Mouse (Mus musculus) heart, embryonic 13.5 days (tissue): ENCODE data around the gene Fau. TPM values are rescaled to one million over a fixed set of nuclear protein-coding genes. Genes with fewer than 3 reads are reported as not detected.

Source experiments
- ATAC-seq: fragments of 200-750 bp; cut with Nextera tagmentation; 2 replicates; pipeline ENCODE4 v1.8.0; 2017; ENCODE audit warnings: moderate TSS enrichment; ENCODE audit not compliant: insufficient number of reproducible peaks, low FRiP score, low TSS enrichment; ENCODE audit errors: extremely low read depth
- H3K27ac ChIP-seq: fragments of 300-500 bp; sonication (generic); replicated peaks from 2 replicates; pipeline ENCODE4 v1.5.1; 2015; ENCODE audit warnings: moderate library complexity, mild to moderate bottlenecking, inconsistent platforms
- H3K27me3 ChIP-seq: fragments of 300-500 bp; sonication (generic); replicated peaks from 2 replicates; pipeline ENCODE4 v1.6.1; 2015; ENCODE audit warnings: mild to moderate bottlenecking, inconsistent platforms
- H3K36me3 ChIP-seq: fragments of 300-500 bp; sonication (generic); 2 replicates; pipeline ENCODE4 v1.6.1; 2015; ENCODE audit warnings: mild to moderate bottlenecking, inconsistent platforms
- H3K4me1 ChIP-seq: fragments of 300-500 bp; sonication (generic); 2 replicates; pipeline ENCODE4 v1.6.1; 2015; ENCODE audit warnings: inconsistent platforms
- H3K4me2 ChIP-seq: fragments of 300-500 bp; sonication (generic); 2 replicates; pipeline ENCODE4 v1.6.1; 2015; ENCODE audit warnings: inconsistent platforms, mild to moderate bottlenecking, moderate library complexity
- H3K4me3 ChIP-seq: fragments of 300-500 bp; sonication (generic); 2 replicates; pipeline ENCODE4 v1.5.1; 2015; ENCODE audit warnings: moderate library complexity, mild to moderate bottlenecking, inconsistent platforms
- H3K9ac ChIP-seq: fragments of 300-500 bp; sonication (generic); 2 replicates; pipeline ENCODE4 v1.6.1; 2015; ENCODE audit warnings: inconsistent platforms, mild to moderate bottlenecking, moderate library complexity
- H3K9me3 ChIP-seq: fragments of 300-500 bp; sonication (generic); 2 replicates; pipeline ENCODE4 v1.6.1; 2016; ENCODE audit warnings: inconsistent platforms
- WGBS: fragments of 180-500 bp; shearing (Covaris S2); methylation state at CpG from one replicate; pipeline ENCODE4 v1.1.7; 2015; ENCODE audit warnings: mixed read lengths; 5-methylcytosine and 5-hydroxymethylcytosine counted together
- polyA plus RNA-seq: library from polyadenylated mRNA; unstranded; fragments of >200 nt; fragmentation: Nextera tagmentation; extraction: Ambion mirVana; gene quantifications from 2 replicates; pipeline ENCODE4 v1.2.1, GENCODE M21; 2015

Gene Fau
- 467 and 540 TPM in 2 replicates for polyA plus RNA-seq

GRCm38 (mm10) chr19:6057313-6058096 is at the start of gene Fau, which contains the start of gene Mrpl49:
Fau (plus strand) TSS chr19:6057844.
Mrpl49 (minus strand) TSS chr19:6057785.
- Histone ChIP-seq H3K4me2 (peak within 1 kb of the TSS; percentile 87), H3K27ac (peak within 1 kb of the TSS; percentile 75), H3K36me3 (peaks cover 52% of the 10 kb centered on the region), H3K4me1 (peaks cover 40% of the 10 kb centered on the region), H3K9me3 (no peaks in the 10 kb centered on the region), H3K27me3 (no peaks in the 10 kb centered on the region), H3K4me3 (peak within 1 kb of the TSS; percentile 69), H3K9ac (peak within 1 kb of the TSS; percentile 96)
- WGBS, result under 1% methylated on average over 55 of the region's 63 CpGs
- peak; percentile 91 for ATAC-seq

GRCm38 (mm10) chr19:6009137-6009536 is 48.5 kb upstream of the Fau start:
- no peak overlapping the region for H3K9ac ChIP-seq
- no peaks in the 10 kb centered on the region; the same call in 1 of the 2 replicates for H3K4me1 ChIP-seq
- no peaks in the 10 kb centered on the region for H3K27me3 ChIP-seq
- ATAC-seq, result no peak
- no peak overlapping the region for H3K4me2 ChIP-seq
- H3K4me3 ChIP-seq, result no peak overlapping the region
- H3K9me3 ChIP-seq, result no peaks in the 10 kb centered on the region
- no peak overlapping the region for H3K27ac ChIP-seq
- H3K36me3 ChIP-seq, result peaks cover 5% of the 10 kb centered on the region; the same call in 1 of the 2 replicates
- WGBS, result 72% methylated on average over 8 of the region's 8 CpGs

- Histone ChIP-seq H3K9me3 (no peaks in the 10 kb centered on the region), H3K27me3 (peaks cover 7% of the 10 kb centered on the region), H3K4me1 (peaks cover 20% of the 10 kb centered on the region), H3K9ac (no peak overlapping the region; the same call in 1 of the 2 replicates), H3K4me2 (peak overlapping the region; percentile 81; the same call in 1 of the 2 replicates), H3K36me3 (no peaks in the 10 kb centered on the region), H3K27ac (no peak overlapping the region), H3K4me3 (no peak overlapping the region)
- WGBS, result 89% methylated on average over 10 of the region's 10 CpGs
- ATAC-seq, result no peak
Observed at GRCm38 (mm10) chr19:6013691-6014090, 44.0 kb upstream of the Fau start.

GRCm38 (mm10) chr19:6014991-6015510 is 42.6 kb upstream of the Fau start:
- peaks cover 7% of the 10 kb centered on the region for H3K27me3 ChIP-seq
- peak overlapping the region; percentile 61 for H3K27ac ChIP-seq
- peaks cover 20% of the 10 kb centered on the region for H3K4me1 ChIP-seq
- peak overlapping the region; percentile 59 for H3K4me3 ChIP-seq
- WGBS, result 2% methylated on average over 18 of the region's 18 CpGs
- H3K36me3 ChIP-seq, result no peaks in the 10 kb centered on the region
- peak overlapping the region; percentile 81 for H3K4me2 ChIP-seq
- H3K9me3 ChIP-seq, result no peaks in the 10 kb centered on the region
- peak overlapping the region; percentile 77 for H3K9ac ChIP-seq
- peak; percentile 69 for ATAC-seq

GRCm38 (mm10) chr19:6015511-6016315 is 41.9 kb upstream of the Fau start, which contains the start of gene Capn1:
Capn1 (minus strand) TSS chr19:6015897.
- Histone ChIP-seq H3K4me1 (peaks cover 20% of the 10 kb centered on the region), H3K36me3 (no peaks in the 10 kb centered on the region), H3K4me2 (peak within 1 kb of the TSS; percentile 81), H3K9me3 (no peaks in the 10 kb centered on the region), H3K9ac (peak within 1 kb of the TSS; percentile 77), H3K27ac (peak within 1 kb of the TSS; percentile 61), H3K27me3 (peaks cover 7% of the 10 kb centered on the region), H3K4me3 (peak within 1 kb of the TSS; percentile 59)
- ATAC-seq, result peak; percentile 55; the same call in 1 of the 2 replicates
- 2% methylated on average over 40 of the region's 40 CpGs for WGBS

GRCm38 (mm10) chr19:6016532-6016931 is 41.1 kb upstream of the Fau start:
- H3K9ac ChIP-seq, result peak overlapping the region; percentile 77; the same call in 1 of the 2 replicates
- peaks cover 7% of the 10 kb centered on the region for H3K27me3 ChIP-seq
- ATAC-seq, result no peak
- H3K9me3 ChIP-seq, result no peaks in the 10 kb centered on the region
- no peak overlapping the region for H3K4me3 ChIP-seq
- H3K36me3 ChIP-seq, result no peaks in the 10 kb centered on the region
- peaks cover 20% of the 10 kb centered on the region for H3K4me1 ChIP-seq
- WGBS, result 36% methylated on average over 7 of the region's 7 CpGs
- no peak overlapping the region for H3K27ac ChIP-seq
- H3K4me2 ChIP-seq, result peak overlapping the region; percentile 81

GRCm38 (mm10) chr19:6018142-6019089 is 39.2 kb upstream of the Fau start:
- Histone ChIP-seq H3K9me3 (no peaks in the 10 kb centered on the region), H3K9ac (no peak overlapping the region), H3K27me3 (peaks cover 7% of the 10 kb centered on the region), H3K4me2 (no peak overlapping the region), H3K4me1 (peaks cover 20% of the 10 kb centered on the region), H3K4me3 (no peak overlapping the region), H3K36me3 (no peaks in the 10 kb centered on the region), H3K27ac (no peak overlapping the region)
- no peak for ATAC-seq
- WGBS, result 27% methylated on average over 15 of the region's 15 CpGs

GRCm38 (mm10) chr19:6020276-6020675 is 37.4 kb upstream of the Fau start:
- 46% methylated on average over 3 of the region's 3 CpGs for WGBS
- H3K27me3 ChIP-seq, result peaks cover 7% of the 10 kb centered on the region
- H3K4me1 ChIP-seq, result peaks cover 11% of the 10 kb centered on the region
- no peak overlapping the region for H3K4me3 ChIP-seq
- no peaks in the 10 kb centered on the region for H3K36me3 ChIP-seq
- no peak overlapping the region for H3K4me2 ChIP-seq
- H3K27ac ChIP-seq, result no peak overlapping the region
- H3K9me3 ChIP-seq, result no peaks in the 10 kb centered on the region
- ATAC-seq, result no peak
- no peak overlapping the region for H3K9ac ChIP-seq

GRCm38 (mm10) chr19:6023059-6023458 is 34.6 kb upstream of the Fau start:
- H3K27ac ChIP-seq, result no peak overlapping the region
- H3K4me3 ChIP-seq, result no peak overlapping the region
- no peak overlapping the region for H3K9ac ChIP-seq
- no peaks in the 10 kb centered on the region for H3K4me1 ChIP-seq
- H3K9me3 ChIP-seq, result no peaks in the 10 kb centered on the region
- no peaks in the 10 kb centered on the region for H3K36me3 ChIP-seq
- 49% methylated on average over 8 of the region's 8 CpGs for WGBS
- ATAC-seq, result no peak
- 0 out of 2 replicates have a peak, but pooled peaks cover 4% of the 10 kb centered on the region for H3K27me3 ChIP-seq
- no peak overlapping the region for H3K4me2 ChIP-seq

GRCm38 (mm10) chr19:6023930-6024329 is 33.7 kb upstream of the Fau start:
- no peak overlapping the region for H3K4me3 ChIP-seq
- H3K9ac ChIP-seq, result no peak overlapping the region
- no peaks in the 10 kb centered on the region for H3K9me3 ChIP-seq
- H3K4me1 ChIP-seq, result no peaks in the 10 kb centered on the region
- no peak overlapping the region for H3K4me2 ChIP-seq
- ATAC-seq, result no peak
- H3K36me3 ChIP-seq, result no peaks in the 10 kb centered on the region
- 72% methylated on average over 7 of the region's 7 CpGs for WGBS
- 0 out of 2 replicates have a peak, but pooled peaks cover 4% of the 10 kb centered on the region for H3K27me3 ChIP-seq
- no peak overlapping the region for H3K27ac ChIP-seq
